Mouse (Mus musculus): ENCODE results near the gene Dlx4. TPM values are rescaled to one million over a fixed set of nuclear protein-coding genes. Genes with fewer than 3 reads are reported as not detected.
A peak's percentile ranks its signal among the peaks of the same experiment; 100 is the strongest.

Dlx4 gene
- polyA plus RNA-seq, 1 experiment from 2014 or later, result 3.8 TPM

- 28% methylated on average over 16 of the region's 16 CpGs for WGBS
- no peak for ATAC-seq (ENCODE audit: insufficient number of reproducible peaks, insufficient read depth, low FRiP score, low TSS enrichment, low read depth)
- no peak overlapping the region for H3K27ac ChIP-seq
- no peak overlapping the region for H3K4me2 ChIP-seq
- peaks cover 10% of the 10 kb centered on the region for H3K27me3 ChIP-seq
- H3K36me3 ChIP-seq, result no peaks in the 10 kb centered on the region
- no peak overlapping the region for H3K9ac ChIP-seq
- no peaks in the 10 kb centered on the region for H3K9me3 ChIP-seq
- peaks cover 48% of the 10 kb centered on the region for H3K4me1 ChIP-seq
- no peak overlapping the region for H3K4me3 ChIP-seq
Measured at GRCm38 (mm10) chr11:95101071-95101788, 44.8 kb downstream of the Dlx4 start.

- 26% methylated on average over 3 of the region's 3 CpGs for WGBS
- H3K4me3 ChIP-seq, result no peak overlapping the region
- ATAC-seq (ENCODE audit: insufficient number of reproducible peaks, insufficient read depth, low FRiP score, low TSS enrichment, low read depth), result no peak
- H3K4me1 ChIP-seq, result peaks cover 47% of the 10 kb centered on the region
- peaks cover 3% of the 10 kb centered on the region; the same call in 1 of the 2 replicates for H3K27me3 ChIP-seq
- H3K4me2 ChIP-seq, result no peak overlapping the region
- no peaks in the 10 kb centered on the region for H3K9me3 ChIP-seq
- no peaks in the 10 kb centered on the region for H3K36me3 ChIP-seq
- 0 out of 2 replicates have a peak overlapping the region, but pooled peaks have one; percentile 11 for H3K9ac ChIP-seq
- H3K27ac ChIP-seq, result no peak overlapping the region
Measured at GRCm38 (mm10) chr11:95100393-95100792, 45.7 kb downstream of the Dlx4 start.

- Histone ChIP-seq H3K36me3 (no peaks in the 10 kb centered on the region), H3K4me1 (peaks cover 47% of the 10 kb centered on the region), H3K4me2 (no peak overlapping the region), H3K4me3 (no peak overlapping the region), H3K9me3 (0 out of 2 replicates have a peak, but pooled peaks cover 4% of the 10 kb centered on the region), H3K27me3 (peaks cover 3% of the 10 kb centered on the region; the same call in 1 of the 2 replicates), H3K27ac (peak overlapping the region; percentile 28; the same call in 1 of the 2 replicates), H3K9ac (no peak overlapping the region)
- no peak for ATAC-seq (ENCODE audit: insufficient number of reproducible peaks, insufficient read depth, low FRiP score, low TSS enrichment, low read depth)
- 76% methylated on average over 5 of the region's 5 CpGs for WGBS
Measured at GRCm38 (mm10) chr11:95098346-95099095, 47.5 kb downstream of the Dlx4 start.

- peaks cover 3% of the 10 kb centered on the region; the same call in 1 of the 2 replicates for H3K27me3 ChIP-seq
- peaks cover 47% of the 10 kb centered on the region for H3K4me1 ChIP-seq
- H3K27ac ChIP-seq, result peak overlapping the region; percentile 52; the same call in 1 of the 2 replicates
- ATAC-seq (ENCODE audit: insufficient number of reproducible peaks, insufficient read depth, low FRiP score, low TSS enrichment, low read depth), result no peak
- WGBS, result 58% methylated on average over 6 of the region's 6 CpGs
- no peak overlapping the region for H3K4me3 ChIP-seq
- H3K9me3 ChIP-seq, result 0 out of 2 replicates have a peak, but pooled peaks cover 4% of the 10 kb centered on the region
- H3K36me3 ChIP-seq, result no peaks in the 10 kb centered on the region
- no peak overlapping the region for H3K4me2 ChIP-seq
- no peak overlapping the region for H3K9ac ChIP-seq
Measured at GRCm38 (mm10) chr11:95097889-95098288, 48.2 kb downstream of the Dlx4 start.

- ATAC-seq (ENCODE audit: insufficient number of reproducible peaks, insufficient read depth, low FRiP score, low TSS enrichment, low read depth), result peak; percentile 44; the same call in 1 of the 2 replicates
- H3K27ac ChIP-seq, result peak overlapping the region; percentile 52
- WGBS, result 41% methylated on average over 4 of the region's 4 CpGs
- H3K36me3 ChIP-seq, result no peaks in the 10 kb centered on the region
- H3K27me3 ChIP-seq, result peaks cover 3% of the 10 kb centered on the region; the same call in 1 of the 2 replicates
- H3K4me3 ChIP-seq, result no peak overlapping the region
- no peak overlapping the region for H3K4me2 ChIP-seq
- 0 out of 2 replicates have a peak, but pooled peaks cover 4% of the 10 kb centered on the region for H3K9me3 ChIP-seq
- no peak overlapping the region for H3K9ac ChIP-seq
- peaks cover 47% of the 10 kb centered on the region for H3K4me1 ChIP-seq
Measured at GRCm38 (mm10) chr11:95096608-95097373, 49.3 kb downstream of the Dlx4 start.

- no peak overlapping the region for H3K4me2 ChIP-seq
Measured at GRCm38 (mm10) chr11:95095596-95095995, 50.5 kb downstream of the Dlx4 start.

GRCm38 (mm10) chr11:95093077-95093476 lies 53.0 kb downstream of the Dlx4 start:
- Histone ChIP-seq H3K36me3 (no peaks in the 10 kb centered on the region), H3K9ac (no peak overlapping the region), H3K27me3 (no peaks in the 10 kb centered on the region), H3K27ac (no peak overlapping the region), H3K9me3 (0 out of 2 replicates have a peak, but pooled peaks cover 4% of the 10 kb centered on the region), H3K4me1 (peaks cover 30% of the 10 kb centered on the region), H3K4me3 (no peak overlapping the region), H3K4me2 (no peak overlapping the region)
- no peak for ATAC-seq (ENCODE audit: insufficient number of reproducible peaks, insufficient read depth, low FRiP score, low TSS enrichment, low read depth)
- 81% methylated on average over 5 of the region's 5 CpGs for WGBS

More at GRCm38 (mm10) chr11:95095596-95095995, 50.5 kb downstream of the Dlx4 start:
- H3K4me1 ChIP-seq, result peaks cover 38% of the 10 kb centered on the region
- H3K27me3 ChIP-seq, result peaks cover 3% of the 10 kb centered on the region; the same call in 1 of the 2 replicates
- no peak for ATAC-seq (ENCODE audit: insufficient number of reproducible peaks, insufficient read depth, low FRiP score, low TSS enrichment, low read depth)
- 0 out of 2 replicates have a peak, but pooled peaks cover 4% of the 10 kb centered on the region for H3K9me3 ChIP-seq
- H3K4me3 ChIP-seq, result no peak overlapping the region
- no peak overlapping the region for H3K9ac ChIP-seq
- 84% methylated on average over 10 of the region's 10 CpGs for WGBS
- H3K27ac ChIP-seq, result peak overlapping the region; percentile 49; the same call in 1 of the 2 replicates
- no peaks in the 10 kb centered on the region for H3K36me3 ChIP-seq

Other genes starting within 250 kb of the Dlx4 start
- gene Col1a1, start 210.0 kb downstream of the Dlx4 start, polyA plus RNA-seq (2015; fragmentation: Nextera tagmentation; extraction: Ambion mirVana), result 1,060 and 1,259 TPM in 2 replicates
- gene Hils1, start 178.7 kb downstream of the Dlx4 start, polyA plus RNA-seq (2015; fragmentation: Nextera tagmentation; extraction: Ambion mirVana), result not detected in 2 replicates
- 1.1 and 1.5 TPM in 2 replicates for gene Sgca, start 169.9 kb downstream of the Dlx4 start, polyA plus RNA-seq (2015; fragmentation: Nextera tagmentation; extraction: Ambion mirVana)
- 13.2 and 13.5 TPM in 2 replicates for gene Ppp1r9b, start 155.2 kb downstream of the Dlx4 start, polyA plus RNA-seq (2015; fragmentation: Nextera tagmentation; extraction: Ambion mirVana)
- 36.2 and 36.8 TPM in 2 replicates for gene Samd14, start 136.4 kb downstream of the Dlx4 start, polyA plus RNA-seq (2015; fragmentation: Nextera tagmentation; extraction: Ambion mirVana)
- 33.2 and 33.7 TPM in 2 replicates for gene Pdk2, start 104.9 kb downstream of the Dlx4 start, polyA plus RNA-seq (2015; fragmentation: Nextera tagmentation; extraction: Ambion mirVana)
- gene Itga3, start 69.5 kb downstream of the Dlx4 start, polyA plus RNA-seq (2015; fragmentation: Nextera tagmentation; extraction: Ambion mirVana), result 7.0 and 9.2 TPM in 2 replicates
- 21.5 and 30.8 TPM in 2 replicates for gene Dlx3, start 26.1 kb downstream of the Dlx4 start, polyA plus RNA-seq (2015; fragmentation: Nextera tagmentation; extraction: Ambion mirVana)
- gene Tac4, start 115.3 kb upstream of the Dlx4 start, polyA plus RNA-seq (2015; fragmentation: Nextera tagmentation; extraction: Ambion mirVana), result not detected in 2 replicates
- 67.0 and 67.2 TPM in 2 replicates for gene Kat7, start 164.0 kb upstream of the Dlx4 start, polyA plus RNA-seq (2015; fragmentation: Nextera tagmentation; extraction: Ambion mirVana)
- gene Fam117a, start 190.8 kb upstream of the Dlx4 start, polyA plus RNA-seq (2015; fragmentation: Nextera tagmentation; extraction: Ambion mirVana), result 13.3 and 17.4 TPM in 2 replicates
- 120 and 133 TPM in 2 replicates for gene Slc35b1, start 238.4 kb upstream of the Dlx4 start, polyA plus RNA-seq (2015; fragmentation: Nextera tagmentation; extraction: Ambion mirVana)